Mouse (Mus musculus) ES-E14 (cell line): ENCODE results near the gene Glt28d2. TPM values are rescaled to one million over a fixed set of nuclear protein-coding genes. Genes with fewer than 3 reads are reported as not detected.

Experiments
- DNase-seq: peaks from one replicate; pipeline ENCODE4 v3.0.0-alpha.2; 2013; ENCODE audit warnings: low read depth, low spot score
- H3K27ac ChIP-seq: 2 replicates; pipeline ENCODE4 v1.5.1; 2012; ENCODE audit warnings: low read depth, mild to moderate bottlenecking, low read length, moderate library complexity, mixed read lengths; ENCODE audit not compliant: poor library complexity, insufficient read depth, severe bottlenecking
- H3K36me3 ChIP-seq: 2 replicates; pipeline ENCODE4 v1.6.1; 2012; ENCODE audit warnings: mild to moderate bottlenecking, low read length, moderate library complexity, mixed read lengths; ENCODE audit not compliant: control insufficient read depth, poor library complexity, insufficient read depth, severe bottlenecking
- H3K4me1 ChIP-seq, 2 experiments: fragments of 150-350 bp in 1 of 2; sonication (generic) in 1 of 2; 2 replicates each; pipeline ENCODE4 v1.6.1; 2012; ENCODE audit warnings: low read length in 2 of 2, mild to moderate bottlenecking in 1 of 2, mixed read lengths in 1 of 2; ENCODE audit not compliant: control insufficient read depth in 2 of 2, insufficient read depth in 2 of 2, poor library complexity in 1 of 2
- H3K4me3 ChIP-seq, 2 experiments: fragments of 150-350 bp in 1 of 2; sonication (generic) in 1 of 2; 2 replicates each; pipeline ENCODE4 v1.5.1; 2012; ENCODE audit warnings: low read length in 2 of 2, low read depth in 1 of 2, mild to moderate bottlenecking in 1 of 2, mixed read lengths in 1 of 2; ENCODE audit not compliant: insufficient read depth in 1 of 2, poor library complexity in 1 of 2, severe bottlenecking in 1 of 2
- H3K9ac ChIP-seq: 2 replicates; pipeline ENCODE4 v1.6.1; 2012; ENCODE audit warnings: low read depth, mild to moderate bottlenecking, low read length, mixed read lengths; ENCODE audit not compliant: poor library complexity, insufficient read depth, severe bottlenecking
- H3K9me3 ChIP-seq: fragments of 150-350 bp; sonication (generic); 2 replicates; pipeline ENCODE4 v1.6.1; 2012; ENCODE audit warnings: low read depth, mild to moderate bottlenecking, low read length; ENCODE audit not compliant: control insufficient read depth, insufficient read depth
- CHD2 ChIP-seq: IDR thresholded peaks from 2 replicates; pipeline ENCODE4 v1.6.1; 2014; ENCODE audit warnings: mild to moderate bottlenecking, low read depth, low read length, inconsistent platforms
- HCFC1 ChIP-seq: IDR thresholded peaks from 2 replicates; pipeline ENCODE4 v1.6.1; 2012; ENCODE audit warnings: low read length, inconsistent platforms, borderline replicate concordance; ENCODE audit not compliant: insufficient read depth
- MAFK ChIP-seq: IDR thresholded peaks from 2 replicates; pipeline ENCODE4 v1.6.1; 2014; ENCODE audit warnings: mild to moderate bottlenecking, low read depth, low read length, inconsistent platforms; ENCODE audit not compliant: insufficient read depth
- ZC3H11A ChIP-seq: IDR thresholded peaks from 2 replicates; pipeline ENCODE4 v1.6.1; 2012; ENCODE audit warnings: low read depth, mild to moderate bottlenecking, inconsistent platforms, low read length, borderline replicate concordance
- ZNF384 ChIP-seq: IDR thresholded peaks from 2 replicates; pipeline ENCODE4 v1.6.1; 2012; ENCODE audit warnings: low read depth, low read length, inconsistent platforms
- in situ Hi-C, 2 experiments: fragments of 600-800 bp; cut with MboI; formaldehyde crosslinking; loops; one replicate each; pipeline ENCODE4 v1.15.1; 2025; ENCODE audit warnings: low sequenced_read_pairs in 2 of 2, inconsistent platforms in 1 of 2; ENCODE audit not compliant: unreplicated experiment in 2 of 2
- total RNA-seq: library from RNA; depleted of rRNA; stranded (reverse); fragments of 300-350 nt; gene quantifications from 2 replicates; pipeline ENCODE4 v1.2.3, GENCODE M21; 2012

Gene Glt28d2
- total RNA-seq, 1 experiment = 0.18 TPM

GRCm38 (mm10) chr3:85857083-85857482, 30.2 kb downstream of the Glt28d2 start:
- no peak overlapping the region for H3K27ac ChIP-seq
- no peaks in the 10 kb centered on the region for H3K9me3 ChIP-seq
- in situ Hi-C loops = no loop called here
- H3K9ac ChIP-seq = no peak overlapping the region
- H3K4me3 ChIP-seq = no peak overlapping the region
- H3K4me1 ChIP-seq = no peaks in the 10 kb centered on the region
- DNase-seq = no peak
- no peaks in the 10 kb centered on the region for H3K36me3 ChIP-seq
- no peak for TF ChIP-seq ZC3H11A
- TF ChIP-seq CHD2 = no peak
- no peak for TF ChIP-seq ZNF384
- no peak for TF ChIP-seq MAFK
- TF ChIP-seq HCFC1 = no peak

- no peaks in the 10 kb centered on the region for H3K4me1 ChIP-seq
- H3K27ac ChIP-seq = no peak overlapping the region
- no peaks in the 10 kb centered on the region for H3K9me3 ChIP-seq
- in situ Hi-C loops = no loop called here
- no peaks in the 10 kb centered on the region for H3K36me3 ChIP-seq
- no peak overlapping the region for H3K4me3 ChIP-seq
- H3K9ac ChIP-seq = no peak overlapping the region
- DNase-seq = no peak
- TF ChIP-seq HCFC1 (no peak), ZNF384 (no peak), CHD2 (no peak), MAFK (no peak), ZC3H11A (no peak)
These were observed 31.4 kb downstream of the Glt28d2 start for GRCm38 (mm10) chr3:85855947-85856346.

- Histone ChIP-seq H3K27ac (no peak overlapping the region), H3K9me3 (no peaks in the 10 kb centered on the region), H3K4me1 (no peaks in the 10 kb centered on the region), H3K36me3 (no peaks in the 10 kb centered on the region), H3K9ac (no peak overlapping the region), H3K4me3 (no peak overlapping the region)
- no peak for DNase-seq
- in situ Hi-C loops = no loop called here
- TF ChIP-seq ZNF384 (no peak), HCFC1 (no peak), MAFK (no peak), CHD2 (no peak), ZC3H11A (no peak)
These were observed 32.3 kb downstream of the Glt28d2 start for GRCm38 (mm10) chr3:85855043-85855442.

GRCm38 (mm10) chr3:85854143-85854542, 33.2 kb downstream of the Glt28d2 start:
- Histone ChIP-seq H3K9ac (no peak overlapping the region), H3K27ac (no peak overlapping the region), H3K4me1 (no peaks in the 10 kb centered on the region), H3K9me3 (no peaks in the 10 kb centered on the region), H3K4me3 (no peak overlapping the region), H3K36me3 (no peaks in the 10 kb centered on the region)
- DNase-seq = no peak
- in situ Hi-C loops = no loop called here
- no peak for TF ChIP-seq HCFC1
- no peak for TF ChIP-seq ZC3H11A
- TF ChIP-seq ZNF384 = no peak
- no peak for TF ChIP-seq MAFK

GRCm38 (mm10) chr3:85853715-85854114, 33.6 kb downstream of the Glt28d2 start:
- Histone ChIP-seq H3K9ac (no peak overlapping the region), H3K4me1 (no peaks in the 10 kb centered on the region), H3K36me3 (no peaks in the 10 kb centered on the region), H3K9me3 (no peaks in the 10 kb centered on the region), H3K4me3 (no peak overlapping the region), H3K27ac (no peak overlapping the region)
- in situ Hi-C loops = no loop called here
- no peak for DNase-seq
- TF ChIP-seq ZC3H11A (no peak), MAFK (no peak), ZNF384 (no peak), HCFC1 (no peak), CHD2 (no peak)
